Mouse (Mus musculus): ENCODE data around the gene Tubb5. TPM values are rescaled to one million over a fixed set of nuclear protein-coding genes. Genes with fewer than 3 reads are reported as not detected.
A peak's percentile ranks its signal among the peaks of the same experiment; 100 is the strongest.

Tubb5 gene
- total and polyA plus RNA-seq, 2 experiments from 2014 or later = 1,872 to 3,416 TPM

DNA sequence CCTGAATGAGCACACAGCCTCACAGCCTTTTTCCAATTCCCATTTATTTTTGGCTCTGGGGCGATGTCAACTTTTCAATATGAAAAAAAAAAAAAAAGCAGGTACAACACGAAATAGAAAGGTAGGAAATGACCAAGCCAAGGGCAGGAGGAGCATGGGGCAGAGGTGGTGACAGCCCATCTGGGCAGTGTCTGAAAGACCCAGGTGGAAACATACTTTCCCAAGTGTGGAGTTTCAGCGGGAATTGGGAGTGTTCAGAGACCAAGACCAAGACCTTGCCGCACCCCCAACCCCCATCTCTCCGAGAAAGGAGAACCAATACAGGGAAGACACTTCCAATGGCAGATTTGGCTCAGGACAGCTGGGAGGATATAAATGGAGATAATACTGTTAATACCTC is 4.2 kb downstream of the Tubb5 start:
- no peak overlapping the region for H3K4me2 ChIP-seq (ENCODE audit: low read depth, low read length, poor library complexity, severe bottlenecking)
- no peaks in the 10 kb centered on the region; the same call in 1 of the 2 replicates for H3K4me1 ChIP-seq (ENCODE audit: insufficient read depth, low read length)
- H3K4me3 ChIP-seq (ENCODE audit: low read depth, low read length) = no peak overlapping the region
- no peaks in the 10 kb centered on the region for H3K27me3 ChIP-seq (ENCODE audit: insufficient read depth, low read length)
- H3K27ac ChIP-seq (ENCODE audit: low read depth, low read length) = no peak overlapping the region
- no peak for DNase-seq (ENCODE audit: low spot score)
- ATAC-seq (ENCODE audit: low FRiP score) = no peak
- no peaks in the 10 kb centered on the region for H3K9me3 ChIP-seq (ENCODE audit: low read length)
- H3K9ac ChIP-seq (replicated peaks; ENCODE audit: low read length, poor library complexity, severe bottlenecking) = no peak overlapping the region
- H3K36me3 ChIP-seq (ENCODE audit: insufficient read depth, low read length) = peaks cover 29% of the 10 kb centered on the region
- TF ChIP-seq CTCF (IDR thresholded peaks at IDR 0.05) = no peak
- 61% methylated on average over 5 of the region's 5 CpGs for WGBS

DNA sequence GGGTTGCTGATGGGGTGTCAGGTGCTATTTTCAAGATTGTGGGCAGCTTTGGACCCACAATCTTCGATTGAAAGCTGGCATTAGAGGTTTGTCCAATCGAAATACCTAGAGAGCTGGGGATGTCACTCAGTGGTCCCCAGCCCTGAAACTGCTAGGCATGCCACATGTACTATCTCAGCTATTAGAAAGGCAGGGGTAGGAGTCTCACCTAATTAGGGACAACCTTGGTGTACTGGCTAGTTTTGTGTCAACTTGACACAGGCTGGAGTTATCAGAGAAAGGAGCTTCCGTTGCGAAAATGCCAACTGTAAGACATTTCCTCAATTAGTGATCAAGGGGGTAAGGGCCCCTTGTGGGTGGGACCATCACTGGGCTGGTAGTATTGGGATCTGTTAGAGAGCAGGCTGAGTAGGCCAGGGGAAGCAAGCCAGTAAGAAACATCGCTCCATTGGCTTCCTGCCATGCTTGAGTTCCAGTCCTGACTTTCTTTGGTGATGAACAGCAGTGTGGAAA is 4.8 kb downstream of the Tubb5 start:
- TF ChIP-seq CTCF (IDR thresholded peaks at IDR 0.05) = no peak
- H3K36me3 ChIP-seq (ENCODE audit: insufficient read depth, low read length) = peaks cover 29% of the 10 kb centered on the region
- H3K4me1 ChIP-seq (ENCODE audit: insufficient read depth, low read length) = no peaks in the 10 kb centered on the region; the same call in 1 of the 2 replicates
- H3K27me3 ChIP-seq (ENCODE audit: insufficient read depth, low read length) = no peaks in the 10 kb centered on the region
- no peaks in the 10 kb centered on the region for H3K9me3 ChIP-seq (ENCODE audit: low read length)
- H3K4me3 ChIP-seq (ENCODE audit: low read depth, low read length) = no peak overlapping the region
- no peak overlapping the region for H3K9ac ChIP-seq (replicated peaks; ENCODE audit: low read length, poor library complexity, severe bottlenecking)
- DNase-seq (ENCODE audit: low spot score) (no peak), ATAC-seq (ENCODE audit: low FRiP score) (no peak)
- H3K4me2 ChIP-seq (ENCODE audit: low read depth, low read length, poor library complexity, severe bottlenecking) = no peak overlapping the region
- WGBS = 32% methylated on average over 5 of the region's 5 CpGs
- 0 out of 2 replicates have a peak overlapping the region, but pooled peaks have one; percentile 26 for H3K27ac ChIP-seq (ENCODE audit: low read depth, low read length)

DNA sequence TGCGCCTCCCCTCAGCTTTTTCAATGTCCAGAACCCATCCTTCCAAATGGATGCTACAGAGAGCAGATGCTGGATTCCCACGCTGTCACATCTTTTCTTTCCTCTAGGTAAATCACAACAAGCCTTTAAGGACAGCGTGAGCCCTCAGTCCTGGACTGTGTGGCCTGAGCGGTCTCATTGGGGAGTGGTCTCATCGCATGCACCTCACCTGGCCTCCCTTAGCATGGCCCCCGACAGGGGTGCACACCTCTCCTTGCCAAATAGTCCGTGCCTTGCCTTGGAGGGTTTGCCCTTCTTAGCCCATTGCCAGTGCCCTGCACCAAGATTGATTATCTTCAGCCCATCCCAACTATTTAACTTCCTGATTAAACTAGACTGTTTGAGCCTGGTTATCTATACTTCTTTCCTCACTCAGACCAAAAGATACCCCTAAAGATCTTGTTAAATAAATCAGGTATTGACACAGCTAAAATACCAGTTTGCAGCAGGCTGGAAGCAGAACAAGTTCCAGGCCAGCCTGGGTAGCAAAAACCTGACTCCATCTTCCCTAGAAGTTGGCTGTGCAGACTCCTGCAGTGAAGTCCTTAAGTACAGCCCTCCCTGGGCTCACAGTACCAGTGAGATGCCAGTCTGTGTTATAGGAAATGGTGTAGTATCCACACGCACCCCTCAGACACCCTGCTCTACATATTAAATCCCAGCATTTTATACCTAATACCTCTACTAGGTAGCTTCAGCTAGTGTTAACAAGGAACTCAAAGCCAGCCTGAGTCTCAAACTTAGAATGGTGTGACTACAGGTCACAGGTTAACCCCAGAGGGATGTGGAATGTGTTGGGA is 5.5 kb downstream of the Tubb5 start:
- no peak overlapping the region for H3K9ac ChIP-seq (replicated peaks; ENCODE audit: low read length, poor library complexity, severe bottlenecking)
- 0 out of 2 replicates have a peak overlapping the region, but pooled peaks have one; percentile 26 for H3K27ac ChIP-seq (ENCODE audit: low read depth, low read length)
- no peak for TF ChIP-seq CTCF (IDR thresholded peaks at IDR 0.05)
- DNase-seq (ENCODE audit: low spot score) = no peak
- no peak overlapping the region for H3K4me3 ChIP-seq (ENCODE audit: low read depth, low read length)
- peaks cover 31% of the 10 kb centered on the region for H3K36me3 ChIP-seq (ENCODE audit: insufficient read depth, low read length)
- 65% methylated on average over 8 of the region's 8 CpGs for WGBS
- no peaks in the 10 kb centered on the region; the same call in 1 of the 2 replicates for H3K4me1 ChIP-seq (ENCODE audit: insufficient read depth, low read length)
- H3K4me2 ChIP-seq (ENCODE audit: low read depth, low read length, poor library complexity, severe bottlenecking) = no peak overlapping the region
- no peaks in the 10 kb centered on the region for H3K9me3 ChIP-seq (ENCODE audit: low read length)
- H3K27me3 ChIP-seq (ENCODE audit: insufficient read depth, low read length) = no peaks in the 10 kb centered on the region
- no peak for ATAC-seq (ENCODE audit: low FRiP score)

DNA sequence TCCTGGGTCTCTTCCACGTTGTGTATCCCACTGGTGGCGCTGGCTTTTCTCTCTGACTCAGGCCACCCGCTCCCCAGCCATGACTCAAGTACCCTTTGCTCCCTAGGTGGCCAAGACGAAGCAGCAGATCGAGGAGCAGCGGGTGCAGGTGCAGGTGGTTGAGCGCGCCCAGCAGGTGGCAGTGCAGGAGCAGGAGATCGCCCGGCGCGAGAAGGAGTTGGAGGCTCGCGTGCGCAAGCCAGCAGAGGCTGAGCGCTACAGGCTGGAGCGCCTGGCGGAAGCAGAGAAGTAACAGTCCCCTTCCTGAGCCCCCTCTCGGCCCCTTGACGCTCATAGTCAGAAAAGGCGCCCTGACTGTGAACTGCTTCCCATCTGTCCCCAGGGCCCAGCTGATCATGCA is 8.4 kb downstream of the Tubb5 start:
- H3K27me3 ChIP-seq (ENCODE audit: insufficient read depth, low read length) = no peaks in the 10 kb centered on the region
- peak; percentile 47; the same call in 1 of the 2 replicates for ATAC-seq (ENCODE audit: low FRiP score)
- H3K36me3 ChIP-seq (ENCODE audit: insufficient read depth, low read length) = peaks cover 31% of the 10 kb centered on the region
- no peaks in the 10 kb centered on the region; the same call in 1 of the 2 replicates for H3K4me1 ChIP-seq (ENCODE audit: insufficient read depth, low read length)
- no peaks in the 10 kb centered on the region for H3K9me3 ChIP-seq (ENCODE audit: low read length)
- peak; percentile 90 for TF ChIP-seq CTCF (IDR thresholded peaks at IDR 0.05)
- no peak overlapping the region for H3K4me3 ChIP-seq (ENCODE audit: low read depth, low read length)
- WGBS = 2% methylated on average over 21 of the region's 21 CpGs
- no peak overlapping the region for H3K4me2 ChIP-seq (ENCODE audit: low read depth, low read length, poor library complexity, severe bottlenecking)
- H3K27ac ChIP-seq (ENCODE audit: low read depth, low read length) = no peak overlapping the region
- H3K9ac ChIP-seq (replicated peaks; ENCODE audit: low read length, poor library complexity, severe bottlenecking) = no peak overlapping the region
- peak; percentile 85 for DNase-seq (ENCODE audit: low spot score)

DNA sequence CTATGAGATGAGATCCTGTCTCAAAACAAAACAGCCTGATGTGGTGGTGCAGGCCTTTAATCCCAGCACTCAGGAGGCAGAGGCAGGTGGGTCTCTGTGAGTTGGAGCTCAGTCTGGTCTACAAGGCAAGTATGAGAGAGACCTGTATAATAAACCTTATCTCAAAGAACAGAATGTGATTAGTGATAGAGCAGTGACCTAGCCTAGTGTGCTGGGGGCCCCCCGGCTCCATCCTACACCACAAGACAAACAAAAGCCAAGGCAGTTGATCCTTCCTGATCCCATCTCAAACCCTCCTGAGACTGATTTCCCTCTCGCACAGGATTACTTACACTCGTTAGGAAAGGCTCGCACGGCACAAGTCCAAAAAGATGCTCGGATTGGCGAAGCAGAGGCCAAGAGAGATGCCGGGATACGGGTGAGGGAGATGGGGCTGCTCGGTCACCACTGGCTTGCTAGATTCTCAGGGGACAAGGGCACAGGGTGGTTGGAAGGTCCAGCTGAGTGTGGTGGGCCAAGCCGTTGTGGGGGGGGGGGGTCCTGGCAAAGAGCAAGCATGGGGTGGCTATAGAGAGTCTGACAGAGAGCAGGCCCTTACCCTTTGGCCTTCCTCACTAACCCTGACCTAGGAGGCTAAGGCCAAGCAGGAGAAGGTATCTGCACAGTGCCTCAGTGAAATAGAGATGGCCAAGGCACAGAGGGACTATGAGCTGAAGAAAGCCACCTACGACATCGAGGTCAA is 12.8 kb downstream of the Tubb5 start:
- Histone ChIP-seq H3K36me3 (ENCODE audit: insufficient read depth, low read length) (peaks cover 15% of the 10 kb centered on the region), H3K9me3 (ENCODE audit: low read length) (no peaks in the 10 kb centered on the region), H3K4me2 (ENCODE audit: low read depth, low read length, poor library complexity, severe bottlenecking) (no peak overlapping the region), H3K27ac (ENCODE audit: low read depth, low read length) (no peak overlapping the region), H3K27me3 (ENCODE audit: insufficient read depth, low read length) (peaks cover 7% of the 10 kb centered on the region), H3K9ac (replicated peaks; ENCODE audit: low read length, poor library complexity, severe bottlenecking) (no peak overlapping the region), H3K4me3 (ENCODE audit: low read depth, low read length) (no peak overlapping the region), H3K4me1 (ENCODE audit: insufficient read depth, low read length) (peaks cover 5% of the 10 kb centered on the region; the same call in 1 of the 2 replicates)
- DNase-seq (ENCODE audit: low spot score) (no peak), ATAC-seq (ENCODE audit: low FRiP score) (no peak)
- 90% methylated on average over 13 of the region's 13 CpGs for WGBS
- no peak for TF ChIP-seq CTCF (IDR thresholded peaks at IDR 0.05)

All from midbrain, postnatal 0 days (tissue).